Mouse (Mus musculus) intestine, postnatal 0 days (tissue): ENCODE data around the gene Cacna1f. TPM values are rescaled to one million over a fixed set of nuclear protein-coding genes. Genes with fewer than 3 reads are reported as not detected.

Source experiments
- ATAC-seq: fragments of 200-750 bp; cut with Nextera tagmentation; 2 replicates; pipeline ENCODE4 v1.8.0; 2017; ENCODE audit warnings: mild to moderate bottlenecking, moderate TSS enrichment, moderate library complexity
- H3K27ac ChIP-seq: fragments of 300-500 bp; sonication (generic); 2 replicates; pipeline ENCODE4 v1.5.1; 2014; ENCODE audit warnings: mild to moderate bottlenecking, low read depth, low read length, moderate library complexity
- H3K27me3 ChIP-seq: fragments of 300-500 bp; sonication (generic); replicated peaks from 2 replicates; pipeline ENCODE4 v1.6.1; 2014; ENCODE audit warnings: low read length, mixed read lengths; ENCODE audit not compliant: control insufficient read depth, insufficient read depth
- H3K36me3 ChIP-seq: fragments of 300-500 bp; sonication (generic); 2 replicates; pipeline ENCODE4 v1.6.1; 2014; ENCODE audit warnings: mild to moderate bottlenecking, moderate library complexity; ENCODE audit not compliant: control insufficient read depth, insufficient read depth
- H3K4me1 ChIP-seq: fragments of 300-500 bp; sonication (generic); replicated peaks from 2 replicates; pipeline ENCODE4 v1.6.1; 2014; ENCODE audit warnings: antibody characterized with exemption, low read length, mixed read lengths; ENCODE audit not compliant: control insufficient read depth, insufficient read depth
- H3K4me2 ChIP-seq: fragments of 300-500 bp; sonication (generic); replicated peaks from 2 replicates; pipeline ENCODE4 v1.6.1; 2014; ENCODE audit warnings: low read depth, mild to moderate bottlenecking, moderate library complexity
- H3K4me3 ChIP-seq: fragments of 300-500 bp; sonication (generic); 2 replicates; pipeline ENCODE4 v1.5.1; 2014; ENCODE audit warnings: low read depth, low read length
- H3K9ac ChIP-seq: fragments of 300-500 bp; sonication (generic); 2 replicates; pipeline ENCODE4 v1.6.1; 2014; ENCODE audit warnings: mild to moderate bottlenecking, low read depth, low read length
- H3K9me3 ChIP-seq: fragments of 300-500 bp; sonication (generic); 2 replicates; pipeline ENCODE4 v1.6.1; 2016; ENCODE audit warnings: mixed run types; ENCODE audit not compliant: control insufficient read depth
- CTCF ChIP-seq: sonication (generic); IDR thresholded peaks from 2 replicates; pipeline ENCODE4 v1.5.1; 2016; ENCODE audit warnings: low read depth, mild to moderate bottlenecking, control low read depth, antibody characterized with exemption, moderate library complexity
- WGBS: fragments of 180-500 bp; shearing (Covaris S2); extraction: QIAGEN DNeasy Blood & Tissue Kit; methylation state at CpG from one replicate; pipeline ENCODE4 v1.1.7; 2014; 5-methylcytosine and 5-hydroxymethylcytosine counted together
- polyA plus RNA-seq: library from polyadenylated mRNA; unstranded; fragments of >200 nt; fragmentation: Nextera tagmentation; extraction: Ambion mirVana; gene quantifications from 2 replicates; pipeline ENCODE4 v1.2.1, GENCODE M21; 2015

Gene Cacna1f
- not detected in 2 replicates for polyA plus RNA-seq

GRCm38 (mm10) chrX:7606783-7607182 lies at the start of gene Cacna1f:
TSS of gene Cacna1f (plus strand) at chrX:7607083.
- H3K36me3 ChIP-seq, result no peaks in the 10 kb centered on the region
- no peak within 1 kb of the TSS for H3K4me2 ChIP-seq
- no peak within 1 kb of the TSS for H3K9ac ChIP-seq
- TF ChIP-seq CTCF, result no peak
- no peak within 1 kb of the TSS for H3K4me3 ChIP-seq
- no peaks in the 10 kb centered on the region for H3K9me3 ChIP-seq
- H3K27me3 ChIP-seq, result no peaks in the 10 kb centered on the region
- no peak within 1 kb of the TSS for H3K27ac ChIP-seq
- WGBS, result 77% methylated on average over 6 of the region's 6 CpGs
- no peak for ATAC-seq
- no peaks in the 10 kb centered on the region for H3K4me1 ChIP-seq

DNA sequence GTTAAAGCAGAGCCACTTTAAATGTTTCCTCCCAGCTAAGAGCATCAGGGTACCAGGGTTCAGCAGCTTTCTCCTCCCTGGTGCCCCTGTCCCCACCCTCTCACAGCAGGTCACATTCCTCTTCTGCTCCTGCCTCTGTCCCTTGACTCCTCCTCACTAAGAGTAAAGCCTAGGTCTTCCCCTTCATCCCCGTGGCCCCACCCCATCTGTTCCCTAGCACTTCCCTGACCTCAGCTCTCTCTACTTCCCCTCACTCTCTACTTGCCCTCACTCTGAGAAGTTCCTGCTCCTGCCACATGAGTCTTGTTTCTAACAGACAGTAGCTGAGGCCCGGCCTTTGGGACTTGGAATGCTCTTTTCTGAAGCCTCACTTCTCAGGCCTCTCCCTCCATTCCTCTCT lies 43.8 kb upstream of the Cacna1f start:
- Histone ChIP-seq H3K27me3 (no peaks in the 10 kb centered on the region), H3K4me3 (no peak overlapping the region), H3K4me2 (no peak overlapping the region), H3K36me3 (no peaks in the 10 kb centered on the region), H3K9ac (no peak overlapping the region), H3K4me1 (no peaks in the 10 kb centered on the region), H3K9me3 (no peaks in the 10 kb centered on the region), H3K27ac (no peak overlapping the region)
- no peak for TF ChIP-seq CTCF
- ATAC-seq, result no peak
- WGBS, result 36% methylated on average over 2 of the region's 2 CpGs

GRCm38 (mm10) chrX:7566352-7566751 lies 40.5 kb upstream of the Cacna1f start:
- Histone ChIP-seq H3K4me3 (no peak overlapping the region), H3K27ac (no peak overlapping the region), H3K4me1 (no peaks in the 10 kb centered on the region), H3K4me2 (no peak overlapping the region), H3K36me3 (no peaks in the 10 kb centered on the region), H3K9me3 (no peaks in the 10 kb centered on the region), H3K27me3 (no peaks in the 10 kb centered on the region), H3K9ac (no peak overlapping the region)
- TF ChIP-seq CTCF, result no peak
- no peak for ATAC-seq
- WGBS, result 85% methylated on average over 6 of the region's 6 CpGs

DNA sequence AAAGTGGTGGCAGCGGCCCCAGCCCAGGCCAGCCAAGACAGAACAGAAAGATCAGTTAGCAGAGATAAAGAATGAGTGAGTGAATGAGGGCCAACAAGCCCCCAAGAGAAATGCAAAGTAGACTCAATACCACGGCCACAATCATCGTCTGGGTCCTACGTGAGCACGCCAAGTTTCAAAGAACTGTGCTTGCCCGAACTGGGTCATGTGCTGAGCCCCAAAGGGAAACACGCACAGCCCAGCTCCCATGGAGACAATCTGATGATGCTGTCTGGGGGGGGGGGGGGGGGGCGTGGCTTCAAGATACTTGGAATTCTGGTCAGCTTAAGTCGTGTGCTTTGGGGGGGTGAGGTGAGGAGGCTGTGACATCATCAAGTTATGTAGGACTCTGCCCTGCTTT lies 39.4 kb upstream of the Cacna1f start:
- H3K27ac ChIP-seq, result no peak overlapping the region
- H3K27me3 ChIP-seq, result no peaks in the 10 kb centered on the region
- no peaks in the 10 kb centered on the region for H3K4me1 ChIP-seq
- H3K9ac ChIP-seq, result no peak overlapping the region
- H3K9me3 ChIP-seq, result no peaks in the 10 kb centered on the region
- ATAC-seq, result no peak
- WGBS, result 70% methylated on average over 9 of the region's 9 CpGs
- H3K4me2 ChIP-seq, result no peak overlapping the region
- no peaks in the 10 kb centered on the region for H3K36me3 ChIP-seq
- no peak for TF ChIP-seq CTCF
- no peak overlapping the region for H3K4me3 ChIP-seq

DNA sequence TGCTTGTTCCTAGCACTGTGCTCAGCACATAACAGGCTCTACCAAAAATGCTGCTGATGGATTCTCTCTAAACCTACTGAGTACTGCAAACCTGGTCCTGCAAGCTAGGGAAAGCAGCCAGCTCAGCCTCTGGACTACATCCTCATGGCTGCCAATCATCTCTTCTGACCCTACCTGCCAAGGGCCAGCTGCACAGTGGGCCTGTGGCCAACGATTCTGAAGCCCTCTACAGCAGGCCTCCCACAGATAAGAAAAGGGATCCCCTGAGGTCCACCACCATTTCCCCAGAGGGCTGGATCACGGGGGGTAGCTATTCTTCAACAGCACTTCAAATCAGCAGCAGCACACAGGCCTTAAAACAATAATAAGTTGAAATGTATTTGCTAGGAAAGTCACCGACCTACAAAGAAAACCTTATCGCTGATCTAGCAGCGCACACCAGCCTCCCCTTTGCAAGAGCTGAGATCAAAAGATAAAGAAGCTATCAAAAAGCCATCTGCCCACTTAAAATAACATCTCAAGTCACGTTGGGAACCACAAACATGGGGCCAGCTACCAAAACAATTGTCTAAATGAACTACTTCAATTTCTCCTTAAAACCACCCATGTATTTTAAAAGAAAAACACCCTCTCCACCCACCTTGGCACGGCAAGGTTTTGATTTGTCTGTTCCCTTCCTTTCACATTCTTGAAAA lies 36.3 kb upstream of the Cacna1f start:
- ATAC-seq, result no peak
- 62% methylated on average over 7 of the region's 7 CpGs for WGBS
- H3K9ac ChIP-seq, result no peak overlapping the region
- H3K27me3 ChIP-seq, result no peaks in the 10 kb centered on the region
- H3K4me1 ChIP-seq, result no peaks in the 10 kb centered on the region
- H3K36me3 ChIP-seq, result no peaks in the 10 kb centered on the region
- H3K4me2 ChIP-seq, result no peak overlapping the region
- no peak overlapping the region for H3K4me3 ChIP-seq
- H3K27ac ChIP-seq, result no peak overlapping the region
- no peaks in the 10 kb centered on the region for H3K9me3 ChIP-seq
- TF ChIP-seq CTCF, result no peak

DNA sequence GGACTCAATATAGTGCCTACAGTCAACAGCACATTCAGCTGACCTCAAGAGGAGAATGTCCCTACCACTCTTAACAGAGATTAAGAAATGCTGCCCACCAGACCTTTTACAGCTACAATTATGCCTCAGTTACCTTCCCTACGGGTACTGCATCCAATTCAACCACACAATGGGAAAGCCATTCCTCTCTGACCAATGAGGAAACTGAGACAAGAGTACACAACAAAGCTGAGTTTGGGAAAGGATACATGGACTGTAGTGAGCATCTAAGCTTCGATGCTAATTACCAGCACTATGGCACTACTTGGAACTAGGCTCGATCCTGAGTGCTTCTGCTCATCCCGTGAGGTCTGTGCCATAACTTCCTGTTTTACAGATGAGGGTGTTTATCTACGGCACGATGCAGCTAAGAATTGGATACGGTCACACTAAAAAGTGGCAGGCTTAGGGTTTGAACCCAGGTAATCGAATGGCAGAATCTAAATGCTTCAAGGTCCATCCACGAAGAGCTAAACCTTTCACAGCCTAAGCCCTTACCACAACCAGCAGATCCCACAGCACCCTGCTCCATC lies 35.2 kb upstream of the Cacna1f start:
- no peak for TF ChIP-seq CTCF
- Histone ChIP-seq H3K27ac (no peak overlapping the region), H3K9ac (no peak overlapping the region), H3K36me3 (no peaks in the 10 kb centered on the region), H3K4me3 (no peak overlapping the region), H3K4me1 (no peaks in the 10 kb centered on the region), H3K9me3 (no peaks in the 10 kb centered on the region), H3K4me2 (no peak overlapping the region), H3K27me3 (no peaks in the 10 kb centered on the region)
- no peak for ATAC-seq
- 93% methylated on average over 9 of the region's 9 CpGs for WGBS
